Mouse (Mus musculus): ENCODE measurements around the gene Gjb4.

- TF ChIP-seq POLR2A (IDR thresholded peaks at IDR 0.05; ENCODE audit: low read depth, low read length) (no peak), CTCF (IDR thresholded peaks at IDR 0.05; ENCODE audit: borderline replicate concordance, insufficient read depth, low read length) (no peak)
Measured at GRCm38 (mm10) chr4:127337668-127338067, 16.2 kb downstream of the Gjb4 start.

All from embryonic fibroblast, embryonic 13.5 days (primary cell).